Mouse (Mus musculus): ENCODE measurements around the gene Pan3.

The Pan3 gene

GRCm38 (mm10) chr5:147429535-147430305, at the start of gene Pan3:
Gene Pan3, plus strand, starts transcription at chr5:147430161.
- DNase-seq (ENCODE audit: low read depth, low spot score): peak; percentile 73

DNA sequence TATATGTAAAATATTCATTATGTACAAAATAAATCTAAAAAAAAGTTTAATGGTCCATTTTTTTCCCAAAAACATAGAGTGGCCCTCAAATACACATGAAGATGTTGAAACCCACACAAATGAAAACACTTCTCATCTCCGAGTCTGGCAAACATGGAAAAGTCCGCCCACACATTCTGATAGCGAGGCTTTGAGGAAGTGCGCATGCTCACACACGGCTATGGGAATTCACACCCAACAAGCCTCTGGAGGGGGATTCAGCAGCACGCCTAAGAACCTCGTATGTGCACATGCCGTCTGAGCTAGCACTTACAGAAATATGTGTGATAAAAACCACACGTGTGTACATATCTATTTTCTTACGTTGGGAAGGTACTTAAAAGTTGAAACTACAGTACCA, 48.6 kb upstream of the Pan3 start:
- no peak for DNase-seq (ENCODE audit: low read depth, low spot score)

- no peak for DNase-seq (ENCODE audit: low read depth, low spot score)
Measured at GRCm38 (mm10) chr5:147386865-147387264, 43.1 kb upstream of the Pan3 start.

- no peak for DNase-seq (ENCODE audit: low read depth, low spot score)
Measured at GRCm38 (mm10) chr5:147388376-147389008, 41.5 kb upstream of the Pan3 start.

- no peak for DNase-seq (ENCODE audit: low read depth, low spot score)
Measured at GRCm38 (mm10) chr5:147389052-147389451, 40.9 kb upstream of the Pan3 start.

- DNase-seq (ENCODE audit: low read depth, low spot score): no peak
Measured at GRCm38 (mm10) chr5:147390772-147391171, 39.2 kb upstream of the Pan3 start.

DNA sequence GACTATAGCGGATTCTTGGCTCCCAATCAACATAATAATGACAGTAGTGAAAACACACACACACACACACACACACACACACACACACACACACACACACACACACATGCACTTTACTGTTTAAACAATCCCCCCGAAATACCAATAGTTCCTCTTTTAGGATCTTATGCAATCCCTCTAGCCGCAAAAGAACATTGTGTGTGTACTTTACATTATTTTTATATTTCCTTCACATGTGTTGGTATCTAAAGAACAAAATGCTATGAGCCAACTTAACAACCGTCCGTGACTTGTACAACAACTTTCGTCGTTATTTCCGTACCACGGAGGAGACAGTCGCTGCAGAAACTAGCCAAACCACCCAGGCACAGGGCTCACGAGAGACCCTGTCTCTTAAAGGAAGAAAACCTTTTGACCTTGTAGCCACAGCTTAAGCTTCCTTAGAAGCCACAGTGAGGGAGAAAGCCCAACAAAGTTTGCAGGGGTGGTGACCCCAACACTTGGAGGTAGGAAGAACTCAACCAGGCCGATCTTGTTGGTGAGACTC, 37.2 kb upstream of the Pan3 start:
- DNase-seq (ENCODE audit: low read depth, low spot score): no peak

DNA sequence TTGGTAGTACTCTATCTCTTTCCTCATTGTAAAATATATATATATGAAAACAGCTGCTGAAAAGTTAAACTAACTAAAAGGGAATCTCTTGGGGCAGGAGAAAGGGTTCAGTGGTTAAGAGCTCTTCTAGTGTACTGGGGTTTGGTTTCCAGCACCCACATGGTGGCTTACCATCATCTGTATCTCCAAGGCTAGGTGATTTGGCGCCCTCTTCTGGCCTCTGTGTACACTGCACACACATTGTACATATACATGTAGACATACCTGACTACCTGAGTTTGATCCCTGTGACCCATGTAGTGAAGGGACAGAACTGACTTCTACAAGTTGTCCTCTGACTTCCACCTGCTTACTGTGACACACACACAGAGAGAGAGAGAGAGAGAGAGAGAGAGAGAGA, 34.9 kb upstream of the Pan3 start:
- DNase-seq (ENCODE audit: low read depth, low spot score): no peak

DNA sequence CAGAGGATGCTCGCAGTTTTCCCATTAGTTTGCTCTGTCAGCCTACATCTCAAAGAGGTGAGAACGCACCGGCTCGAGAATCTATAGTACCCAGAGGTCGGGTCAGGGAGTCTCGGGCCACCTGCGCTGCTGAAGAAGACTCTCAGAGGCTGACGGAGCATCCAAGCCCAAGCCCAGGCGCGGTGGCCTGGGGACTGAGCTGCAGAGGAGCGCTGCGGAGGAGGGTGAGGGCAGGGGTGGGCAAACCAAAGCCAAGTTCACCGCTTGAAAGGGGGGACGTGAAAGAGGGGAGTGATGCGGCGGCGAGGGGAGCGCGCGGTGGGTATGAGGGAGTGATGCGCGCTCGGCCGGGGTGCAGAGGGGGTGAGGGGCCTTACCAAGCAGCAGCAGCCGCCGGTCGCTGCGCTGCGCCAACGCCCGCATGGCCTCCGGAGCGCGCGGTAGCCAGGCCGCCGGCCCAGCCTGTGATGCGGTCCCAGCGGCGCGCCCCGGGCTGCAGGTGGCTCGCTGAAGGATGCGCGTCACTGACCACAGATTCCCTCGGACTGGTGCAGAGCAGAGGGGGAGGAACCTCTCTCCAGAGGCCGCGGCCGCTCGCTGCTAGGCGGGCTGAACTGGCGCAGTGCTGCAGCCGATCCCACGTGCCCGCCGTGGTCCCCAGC, 30.0 kb upstream of the Pan3 start, which contains the start of gene Flt3:
Gene Flt3, minus strand, starts transcription at position 647 of the 662 bp plus-strand sequence.
- DNase-seq (ENCODE audit: low read depth, low spot score): no peak

DNA sequence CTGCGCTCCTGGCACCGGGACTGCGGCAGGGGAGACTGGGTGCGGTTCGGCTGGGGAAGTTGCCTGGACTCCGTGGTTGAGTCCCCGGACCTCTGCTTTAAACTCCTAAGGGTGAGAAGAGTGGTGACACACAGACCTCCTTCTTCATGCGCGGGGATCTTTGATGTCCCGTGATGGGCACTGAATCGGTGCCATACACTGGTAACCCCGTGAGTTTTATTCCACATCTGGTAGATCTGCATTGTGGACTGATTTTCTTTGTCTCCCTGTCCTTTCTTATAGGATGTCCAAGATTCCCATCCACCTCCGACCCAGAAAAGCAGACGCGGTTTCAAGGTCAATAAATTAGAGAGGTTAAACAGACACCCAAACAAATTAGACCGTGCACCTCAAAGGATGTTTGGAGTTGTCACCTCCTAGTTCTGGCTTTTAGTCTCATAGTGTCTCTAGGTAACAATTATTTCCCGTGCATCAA, 29.4 kb upstream of the Pan3 start:
- DNase-seq (ENCODE audit: low read depth, low spot score): no peak

DNA sequence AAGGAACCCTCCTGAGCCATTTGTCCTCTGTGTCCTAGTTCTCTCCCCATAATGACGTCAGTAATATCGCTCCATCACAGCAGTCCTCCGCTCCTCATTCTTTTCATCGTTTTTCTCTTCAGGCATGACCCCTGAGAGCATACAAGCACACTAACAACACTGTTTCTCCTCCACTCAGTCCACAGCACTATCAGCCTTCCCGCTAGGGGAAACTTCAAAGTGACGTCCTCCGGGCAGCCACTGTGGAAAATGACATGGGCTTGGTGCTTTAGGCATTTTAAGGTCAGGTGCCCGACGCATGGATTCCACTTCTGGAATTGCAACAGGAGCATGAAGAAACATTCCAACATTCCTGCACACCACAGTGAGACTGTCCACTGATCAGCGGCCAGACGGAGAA, 28.9 kb upstream of the Pan3 start:
- no peak for DNase-seq (ENCODE audit: low read depth, low spot score)

DNA sequence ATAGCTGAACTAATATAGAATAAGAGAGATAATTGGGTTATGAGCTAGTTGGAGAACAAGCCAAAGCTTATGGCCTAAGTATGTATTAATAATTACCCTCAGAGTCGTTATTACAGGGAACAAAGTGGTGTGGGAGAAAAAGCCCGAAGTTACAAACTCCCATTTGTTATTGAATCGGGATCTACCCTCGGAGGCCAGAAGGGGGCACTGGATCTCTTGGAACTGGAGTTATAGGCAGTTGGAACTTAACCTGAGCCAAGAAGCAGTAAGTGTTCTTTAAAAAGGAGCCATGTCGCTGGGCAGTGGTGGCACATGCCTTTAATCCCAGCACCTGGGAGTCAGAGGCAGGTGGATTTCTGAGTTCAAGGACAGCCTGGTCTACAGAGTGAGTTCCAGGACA, 27.5 kb upstream of the Pan3 start:
- no peak for DNase-seq (ENCODE audit: low read depth, low spot score)

GRCm38 (mm10) chr5:147406135-147406534, 23.8 kb upstream of the Pan3 start:
- DNase-seq (ENCODE audit: low read depth, low spot score): no peak

DNA sequence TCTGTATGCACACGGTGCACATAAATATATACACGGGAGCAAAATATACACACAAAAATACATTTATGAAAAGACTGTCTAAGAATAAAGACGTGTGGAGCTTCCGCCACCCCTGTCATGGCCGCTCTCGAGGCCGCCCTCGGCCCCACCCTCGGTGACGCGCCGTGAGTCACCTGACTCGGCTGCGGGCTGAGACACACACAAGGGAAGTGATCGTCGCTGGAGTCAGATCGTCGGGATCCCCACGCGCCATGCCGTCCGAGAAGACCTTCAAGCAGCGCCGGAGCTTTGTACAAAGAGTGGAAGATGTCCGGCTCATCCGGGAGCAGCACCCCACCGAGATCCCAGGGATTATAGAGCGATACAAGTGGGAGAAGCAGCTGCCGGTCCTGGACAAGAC, 21.2 kb upstream of the Pan3 start:
- no peak for DNase-seq (ENCODE audit: low read depth, low spot score)

- DNase-seq (ENCODE audit: low read depth, low spot score): no peak
Measured at GRCm38 (mm10) chr5:147410585-147410984, 19.4 kb upstream of the Pan3 start.

DNA sequence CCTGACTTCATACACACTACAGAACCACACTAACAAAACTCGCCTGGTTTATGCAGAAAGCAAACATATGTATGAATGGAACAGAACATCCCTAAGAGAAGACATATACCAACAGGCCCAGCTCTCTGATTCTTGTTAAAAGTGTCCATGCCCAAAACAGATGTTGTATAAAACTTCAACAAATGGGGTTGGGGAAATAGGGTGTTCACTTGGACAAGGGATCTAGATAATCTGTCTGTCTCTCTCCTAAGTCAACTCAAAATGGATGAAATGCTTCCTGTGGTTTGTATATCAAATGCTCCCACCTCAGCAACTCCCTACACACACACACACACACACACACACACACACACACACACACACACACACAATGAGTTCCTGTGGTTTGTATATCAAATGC, 12.0 kb upstream of the Pan3 start:
- DNase-seq (ENCODE audit: low read depth, low spot score): no peak

- no peak for DNase-seq (ENCODE audit: low read depth, low spot score)
Measured at GRCm38 (mm10) chr5:147418394-147419121, 11.4 kb upstream of the Pan3 start.

- no peak for DNase-seq (ENCODE audit: low read depth, low spot score)
Measured at GRCm38 (mm10) chr5:147423612-147424011, 6.3 kb upstream of the Pan3 start.

DNA sequence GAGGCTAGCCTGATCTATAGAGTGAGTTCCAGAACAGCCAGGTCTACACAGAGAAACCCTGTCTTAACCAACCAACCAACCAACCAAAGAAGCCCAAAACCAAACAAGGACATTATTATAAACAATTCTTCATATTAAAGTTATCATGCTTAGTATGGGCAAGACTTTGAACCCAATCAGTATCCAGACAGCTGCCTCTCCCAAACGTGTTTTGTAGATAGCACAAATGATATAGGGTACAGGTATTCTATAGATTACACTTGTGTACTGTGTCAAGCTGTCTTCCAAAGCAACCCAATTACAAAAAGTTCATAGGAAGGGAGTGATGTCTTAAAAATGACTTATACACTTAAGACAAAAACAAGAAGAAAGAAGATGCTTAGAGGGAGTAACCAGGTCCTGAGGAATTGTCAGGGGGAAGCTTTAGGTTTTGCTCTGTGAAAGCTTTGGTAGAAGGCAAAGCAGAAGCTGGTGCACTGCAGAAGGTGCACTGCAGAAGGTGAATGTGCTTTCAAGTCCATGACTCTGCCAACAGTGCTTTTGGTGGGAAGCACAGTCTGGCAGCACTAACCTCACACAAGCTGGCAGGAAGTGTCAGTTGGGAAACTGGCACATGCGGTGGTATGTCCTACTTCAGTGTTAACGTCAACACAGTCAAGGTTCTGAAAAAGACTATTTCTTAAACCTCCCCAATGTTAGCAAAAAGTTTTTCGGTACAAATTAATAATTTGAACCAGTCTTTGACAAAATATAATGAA, 3.7 kb upstream of the Pan3 start:
- no peak for DNase-seq (ENCODE audit: low read depth, low spot score)

GRCm38 (mm10) chr5:147430361-147430935, 487 bp downstream of the Pan3 start:
- DNase-seq (ENCODE audit: low read depth, low spot score): no peak
